Mouse (Mus musculus) liver, embryonic 14.5 days (tissue): ENCODE results near the gene Zfp444.

Experiments used
- CTCF ChIP-seq: IDR thresholded peaks from 2 replicates; pipeline ENCODE4 v1.5.1; 2016; ENCODE audit warnings: antibody characterized with exemption, low read depth, control low read depth
- EP300 ChIP-seq: IDR thresholded peaks from 2 replicates; pipeline ENCODE4 v1.6.1; 2016; ENCODE audit warnings: antibody characterized with exemption, low read depth

GRCm38 (mm10) chr7:6172674-6173244, 733 bp downstream of the Zfp444 start:
- no peak for TF ChIP-seq CTCF
- no peak for TF ChIP-seq EP300
